Mouse (Mus musculus) kidney, embryonic 16.5 days (tissue): ENCODE measurements around the gene Rhobtb1. TPM values are rescaled to one million over a fixed set of nuclear protein-coding genes. Genes with fewer than 3 reads are reported as not detected.
A peak's percentile ranks its signal among the peaks of the same experiment; 100 is the strongest.

Source experiments
- ATAC-seq: fragments of 200-750 bp; cut with Nextera tagmentation; 2 replicates; pipeline ENCODE4 v1.8.0; 2017; ENCODE audit warnings: moderate TSS enrichment; ENCODE audit not compliant: low FRiP score, low TSS enrichment
- H3K27ac ChIP-seq: fragments of 300-500 bp; sonication (generic); 2 replicates; pipeline ENCODE4 v1.5.1; 2014; ENCODE audit warnings: low read length
- H3K27me3 ChIP-seq: fragments of 300-500 bp; sonication (generic); 2 replicates; pipeline ENCODE4 v1.6.1; 2014; ENCODE audit warnings: low read length, control low read depth, mixed read lengths; ENCODE audit not compliant: insufficient read depth
- H3K36me3 ChIP-seq: fragments of 300-500 bp; sonication (generic); 2 replicates; pipeline ENCODE4 v1.6.1; 2014; ENCODE audit warnings: low read length, control low read depth, mixed read lengths; ENCODE audit not compliant: insufficient read depth
- H3K4me1 ChIP-seq: fragments of 300-500 bp; sonication (generic); 2 replicates; pipeline ENCODE4 v1.6.1; 2014; ENCODE audit warnings: low read length, control low read depth, mixed read lengths; ENCODE audit not compliant: insufficient read depth
- H3K4me2 ChIP-seq: fragments of 300-500 bp; sonication (generic); replicated peaks from 2 replicates; pipeline ENCODE4 v1.6.1; 2014; ENCODE audit warnings: low read depth, low read length
- H3K4me3 ChIP-seq: fragments of 300-500 bp; sonication (generic); 2 replicates; pipeline ENCODE4 v1.5.1; 2014; ENCODE audit warnings: mild to moderate bottlenecking, low read length
- H3K9ac ChIP-seq: fragments of 300-500 bp; sonication (generic); replicated peaks from 2 replicates; pipeline ENCODE4 v1.6.1; 2014; ENCODE audit warnings: low read length
- H3K9me3 ChIP-seq: fragments of 300-500 bp; sonication (generic); 2 replicates; pipeline ENCODE4 v1.6.1; 2016; ENCODE audit warnings: low read length, control low read depth
- WGBS: fragments of 180-500 bp; shearing (Covaris S2); extraction: QIAGEN DNeasy Blood & Tissue Kit; methylation state at CpG from one replicate; pipeline ENCODE4 v1.1.7; 2014; 5-methylcytosine and 5-hydroxymethylcytosine counted together
- polyA plus RNA-seq: library from polyadenylated mRNA; unstranded; fragments of >200 nt; fragmentation: Nextera tagmentation; extraction: Ambion mirVana; gene quantifications from 2 replicates; pipeline ENCODE4 v1.2.1, GENCODE M21; 2015

Gene Rhobtb1
- polyA plus RNA-seq, 1 experiment from 2014 or later, result 22.2 TPM

- Histone ChIP-seq H3K27me3 (no peaks in the 10 kb centered on the region), H3K4me3 (no peak overlapping the region), H3K4me2 (no peak overlapping the region), H3K9ac (no peak overlapping the region), H3K9me3 (no peaks in the 10 kb centered on the region), H3K27ac (peak overlapping the region; percentile 52; the same call in 1 of the 2 replicates), H3K4me1 (peaks cover 58% of the 10 kb centered on the region), H3K36me3 (peaks cover 7% of the 10 kb centered on the region; the same call in 1 of the 2 replicates)
- ATAC-seq, result no peak
- WGBS, result 66% methylated on average over 6 of the region's 6 CpGs
These were observed 106.4 kb downstream of the Rhobtb1 start for GRCm38 (mm10) chr10:69257592-69258133.

DNA sequence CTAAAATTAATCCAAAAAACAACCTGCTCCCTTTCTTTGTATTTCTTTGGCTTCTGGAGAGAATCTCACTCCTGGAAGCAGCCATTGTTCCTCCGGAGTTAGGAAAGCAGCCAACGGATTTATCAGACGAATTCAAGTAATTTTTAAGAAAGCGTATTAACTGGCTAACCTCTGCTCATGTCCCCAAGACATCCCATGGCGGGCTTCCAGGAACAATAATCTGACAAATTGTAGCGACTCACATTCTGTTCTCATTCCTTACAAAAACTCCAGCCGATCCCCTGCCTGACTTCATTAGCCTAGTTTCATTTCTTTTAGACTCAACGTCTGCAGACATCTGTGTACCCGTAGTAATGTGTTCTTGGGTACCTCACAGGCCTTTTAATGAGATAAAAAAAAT lies 107.4 kb downstream of the Rhobtb1 start:
- Histone ChIP-seq H3K4me1 (peaks cover 57% of the 10 kb centered on the region), H3K27ac (peak overlapping the region; percentile 75; the same call in 1 of the 2 replicates), H3K9me3 (no peaks in the 10 kb centered on the region), H3K4me3 (no peak overlapping the region), H3K36me3 (peaks cover 7% of the 10 kb centered on the region; the same call in 1 of the 2 replicates), H3K27me3 (no peaks in the 10 kb centered on the region), H3K4me2 (no peak overlapping the region), H3K9ac (no peak overlapping the region)
- ATAC-seq, result no peak
- WGBS, result 56% methylated on average over 9 of the region's 9 CpGs

DNA sequence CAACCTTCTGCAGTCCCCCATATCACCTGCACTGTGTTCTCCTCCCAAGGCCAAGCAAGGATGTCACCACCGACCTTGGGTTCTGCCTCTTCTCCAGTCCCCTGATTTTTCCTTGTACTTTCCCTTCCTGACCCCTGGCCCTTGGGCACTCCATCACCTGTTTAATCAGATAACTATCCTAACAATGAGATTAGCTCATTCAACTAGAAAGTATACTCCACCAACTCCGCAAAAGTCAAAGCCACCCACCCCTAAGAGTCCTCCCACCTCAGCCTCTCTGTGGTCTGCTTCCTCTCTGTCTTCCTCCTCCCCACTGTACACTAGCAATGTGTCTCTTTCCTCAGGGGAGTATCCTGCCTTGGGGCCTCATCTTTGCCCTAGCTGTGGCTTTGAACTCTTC lies 107.9 kb downstream of the Rhobtb1 start:
- ATAC-seq, result 0 out of 2 replicates have a peak, but pooled peaks have one; percentile 5
- Histone ChIP-seq H3K4me3 (no peak overlapping the region), H3K4me2 (no peak overlapping the region), H3K4me1 (peaks cover 56% of the 10 kb centered on the region), H3K9me3 (no peaks in the 10 kb centered on the region), H3K27ac (peak overlapping the region; percentile 75; the same call in 1 of the 2 replicates), H3K9ac (no peak overlapping the region), H3K27me3 (no peaks in the 10 kb centered on the region), H3K36me3 (peaks cover 7% of the 10 kb centered on the region; the same call in 1 of the 2 replicates)
- 37% methylated on average over 2 of the region's 2 CpGs for WGBS

DNA sequence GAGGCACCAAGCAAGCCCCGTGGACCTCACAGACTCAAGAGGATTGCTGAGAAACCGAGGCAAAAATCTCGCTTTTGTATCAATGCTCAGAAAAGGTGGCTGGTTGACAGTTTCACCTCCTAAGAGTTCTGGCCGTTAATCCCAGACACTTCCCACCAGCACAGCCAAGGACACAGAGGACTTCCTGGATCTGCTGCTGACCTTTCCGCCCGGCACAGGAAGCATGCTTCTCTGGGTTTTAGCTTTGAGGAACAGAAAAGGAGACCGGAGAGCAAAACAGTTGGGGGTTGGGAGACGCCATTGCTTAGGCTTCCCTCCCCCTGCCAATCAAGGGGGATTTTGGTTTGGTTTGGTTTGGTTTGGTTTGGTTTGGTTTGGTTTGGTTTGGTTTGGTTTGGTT lies 108.7 kb downstream of the Rhobtb1 start:
- Histone ChIP-seq H3K27ac (no peak overlapping the region), H3K9me3 (no peaks in the 10 kb centered on the region), H3K36me3 (peaks cover 7% of the 10 kb centered on the region; the same call in 1 of the 2 replicates), H3K4me3 (no peak overlapping the region), H3K9ac (no peak overlapping the region), H3K27me3 (no peaks in the 10 kb centered on the region), H3K4me2 (no peak overlapping the region), H3K4me1 (peaks cover 54% of the 10 kb centered on the region)
- no peak for ATAC-seq
- whole genome bisulfite sequencing, result 73% methylated on average over 8 of the region's 8 CpGs

GRCm38 (mm10) chr10:69262918-69263822 lies 111.9 kb downstream of the Rhobtb1 start:
- Histone ChIP-seq H3K9ac (no peak overlapping the region), H3K27ac (peak overlapping the region; percentile 44; the same call in 1 of the 2 replicates), H3K27me3 (no peaks in the 10 kb centered on the region), H3K4me3 (no peak overlapping the region), H3K4me1 (peaks cover 40% of the 10 kb centered on the region), H3K36me3 (peaks cover 6% of the 10 kb centered on the region; the same call in 1 of the 2 replicates), H3K4me2 (no peak overlapping the region; the same call in 1 of the 2 replicates), H3K9me3 (no peaks in the 10 kb centered on the region)
- ATAC-seq, result no peak
- 49% methylated on average over 14 of the region's 14 CpGs for WGBS

DNA sequence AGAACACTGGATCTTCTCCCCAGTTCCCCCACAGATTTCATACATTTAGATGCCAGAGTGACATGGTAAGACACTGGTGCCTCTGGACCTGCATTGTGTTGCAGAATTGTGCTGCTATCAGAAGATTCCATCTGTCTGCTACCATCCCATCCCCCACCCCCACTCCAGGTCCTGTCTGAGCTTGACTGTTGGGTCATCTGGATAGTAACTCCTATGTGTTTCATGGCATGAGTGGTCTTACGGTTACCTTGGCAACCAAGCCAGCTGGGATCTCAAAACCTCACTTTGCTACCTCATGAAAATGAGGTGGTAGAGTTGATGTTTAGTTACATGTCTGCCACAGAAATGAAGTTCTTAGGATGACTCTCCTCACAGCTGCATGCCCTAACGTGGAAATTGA lies 112.7 kb downstream of the Rhobtb1 start:
- no peak overlapping the region for H3K9ac ChIP-seq
- H3K4me3 ChIP-seq, result no peak overlapping the region
- 71% methylated on average over 2 of the region's 2 CpGs for WGBS
- no peaks in the 10 kb centered on the region for H3K9me3 ChIP-seq
- no peaks in the 10 kb centered on the region for H3K27me3 ChIP-seq
- H3K4me2 ChIP-seq, result no peak overlapping the region
- H3K27ac ChIP-seq, result peak overlapping the region; percentile 62; the same call in 1 of the 2 replicates
- peaks cover 34% of the 10 kb centered on the region for H3K4me1 ChIP-seq
- no peak for ATAC-seq
- peaks cover 7% of the 10 kb centered on the region for H3K36me3 ChIP-seq

- H3K4me3 ChIP-seq, result no peak overlapping the region
- WGBS, result 84% methylated on average over 15 of the region's 15 CpGs
- H3K4me2 ChIP-seq, result no peak overlapping the region
- peak overlapping the region; percentile 8; the same call in 1 of the 2 replicates for H3K27ac ChIP-seq
- H3K27me3 ChIP-seq, result no peaks in the 10 kb centered on the region
- H3K4me1 ChIP-seq, result peaks cover 25% of the 10 kb centered on the region
- peaks cover 15% of the 10 kb centered on the region for H3K36me3 ChIP-seq
- no peak overlapping the region for H3K9ac ChIP-seq
- no peak for ATAC-seq
- 0 out of 2 replicates have a peak, but pooled peaks cover 3% of the 10 kb centered on the region for H3K9me3 ChIP-seq
These were observed 114.2 kb downstream of the Rhobtb1 start for GRCm38 (mm10) chr10:69265421-69265820.

DNA sequence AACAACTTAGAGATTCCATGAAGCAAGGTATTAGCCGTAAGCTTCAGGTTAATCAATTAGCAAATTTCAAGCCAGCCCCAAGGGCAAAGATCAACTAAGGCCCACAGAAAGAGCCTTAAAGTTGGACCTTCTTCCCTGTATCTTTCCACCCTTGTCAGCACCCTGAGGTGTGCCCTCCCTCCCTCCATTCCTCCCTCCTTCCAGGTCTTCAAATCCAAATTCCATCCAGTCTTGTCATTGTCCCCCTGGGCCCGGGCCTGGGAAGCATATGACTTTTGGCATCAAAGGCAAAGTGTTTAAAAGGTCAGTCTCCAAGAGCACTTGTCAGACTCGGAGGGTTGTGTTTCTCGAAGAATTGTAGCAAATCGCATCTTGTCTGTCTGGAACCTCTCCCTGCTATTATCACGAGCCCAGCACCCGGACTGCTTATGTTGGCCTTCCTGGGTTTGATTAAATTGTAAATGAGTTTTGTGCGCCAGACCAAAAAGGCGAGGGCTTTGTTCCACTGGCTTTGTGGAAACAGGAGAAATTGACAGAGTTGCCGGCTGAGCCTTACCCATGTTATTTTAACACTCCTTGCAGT lies 116.9 kb downstream of the Rhobtb1 start:
- H3K9me3 ChIP-seq, result 0 out of 2 replicates have a peak, but pooled peaks cover 3% of the 10 kb centered on the region
- H3K36me3 ChIP-seq, result peaks cover 34% of the 10 kb centered on the region
- H3K4me1 ChIP-seq, result peaks cover 12% of the 10 kb centered on the region
- H3K4me2 ChIP-seq, result no peak overlapping the region
- H3K4me3 ChIP-seq, result no peak overlapping the region
- ATAC-seq, result 0 out of 2 replicates have a peak, but pooled peaks have one; percentile 2
- H3K27me3 ChIP-seq, result no peaks in the 10 kb centered on the region
- WGBS, result 53% methylated on average over 10 of the region's 10 CpGs
- peak overlapping the region; percentile 54 for H3K27ac ChIP-seq
- H3K9ac ChIP-seq, result no peak overlapping the region

DNA sequence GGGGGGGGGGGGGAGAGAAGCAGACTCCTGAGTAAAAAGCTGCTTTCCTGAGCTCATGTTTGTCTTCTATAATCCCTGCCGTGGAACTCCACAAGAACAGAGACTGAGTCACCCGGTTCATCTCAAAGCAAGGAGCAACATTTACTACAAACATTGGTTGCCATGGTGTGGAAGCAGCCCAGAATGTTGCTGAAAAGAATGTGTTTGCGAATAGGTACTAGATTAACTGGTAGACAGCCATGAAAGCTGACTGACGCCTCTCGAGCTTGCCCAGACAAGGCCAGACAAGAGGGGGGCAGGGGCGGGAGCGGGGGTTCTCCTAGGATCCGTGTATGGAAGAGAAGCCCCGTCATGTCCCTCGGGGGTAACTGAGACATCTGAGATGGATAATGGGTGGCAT lies 120.2 kb downstream of the Rhobtb1 start:
- no peak for ATAC-seq
- Histone ChIP-seq H3K4me1 (no peaks in the 10 kb centered on the region), H3K9me3 (0 out of 2 replicates have a peak, but pooled peaks cover 3% of the 10 kb centered on the region), H3K27ac (no peak overlapping the region), H3K4me3 (no peak overlapping the region), H3K4me2 (no peak overlapping the region), H3K27me3 (no peaks in the 10 kb centered on the region), H3K9ac (no peak overlapping the region), H3K36me3 (peaks cover 35% of the 10 kb centered on the region)
- 73% methylated on average over 10 of the region's 10 CpGs for WGBS
